Mouse (Mus musculus) CH12.LX (cell line): Measurements from ENCODE around the gene Scamp1. TPM values are rescaled to one million over a fixed set of nuclear protein-coding genes. Genes with fewer than 3 reads are reported as not detected.

ENCODE experiments used
- DNase-seq: peaks from one replicate; pipeline ENCODE4 v3.0.0-alpha.2; 2013; ENCODE audit errors: extremely low read depth
- H3K27ac ChIP-seq: 2 replicates; pipeline ENCODE4 v1.5.1; 2012; ENCODE audit warnings: low read depth, mild to moderate bottlenecking, control low read depth, moderate library complexity; ENCODE audit not compliant: insufficient read depth
- H3K27me3 ChIP-seq: replicated peaks from 2 replicates; pipeline ENCODE3; 2012; ENCODE audit warnings: inconsistent platforms
- H3K36me3 ChIP-seq, 2 experiments: replicated peaks in 1 of 2; 2 replicates each; pipeline versions ENCODE3 to v1.6.1; 2012; ENCODE audit warnings: inconsistent platforms in 1 of 2, low read length in 1 of 2, mild to moderate bottlenecking in 1 of 2, mixed read lengths in 1 of 2, moderate library complexity in 1 of 2; ENCODE audit not compliant: control insufficient read depth in 1 of 2, insufficient read depth in 1 of 2
- H3K4me1 ChIP-seq, 2 experiments: 2 replicates each; pipeline ENCODE4 v1.6.1; 2012; ENCODE audit warnings: inconsistent platforms in 1 of 2, moderate library complexity in 1 of 2; ENCODE audit not compliant: insufficient read depth in 2 of 2, control insufficient read depth in 1 of 2
- H3K4me2 ChIP-seq: 2 replicates; pipeline ENCODE4 v1.6.1; 2012; ENCODE audit warnings: low read depth, mild to moderate bottlenecking, control low read depth; ENCODE audit not compliant: poor library complexity, insufficient read depth, severe bottlenecking
- H3K4me3 ChIP-seq, 3 experiments: fragments of 150-350 bp in 1 of 3; sonication (generic) in 1 of 3; replicated peaks in 1 of 3; 2 replicates each; pipeline versions ENCODE3 to v1.5.1; 2011 to 2012; ENCODE audit warnings: low read depth in 2 of 3, low read length in 2 of 3, mild to moderate bottlenecking in 2 of 3, moderate library complexity in 2 of 3, control low read depth in 1 of 3, improper control_type of control experiment in 1 of 3, inconsistent platforms in 1 of 3, mixed read lengths in 1 of 3; ENCODE audit not compliant: poor library complexity in 1 of 3
- H3K79me2 ChIP-seq: replicated peaks from 2 replicates; pipeline ENCODE4 v1.6.1; 2012; ENCODE audit warnings: mild to moderate bottlenecking, moderate library complexity; ENCODE audit not compliant: control insufficient read depth, poor library complexity, insufficient read depth, severe bottlenecking; ENCODE audit errors: extremely low read depth
- H3K9ac ChIP-seq: 2 replicates; pipeline ENCODE4 v1.6.1; 2012; ENCODE audit warnings: low read depth, mild to moderate bottlenecking, control low read depth, moderate library complexity; ENCODE audit not compliant: insufficient read depth
- H3K9me3 ChIP-seq: replicated peaks from 2 replicates; pipeline ENCODE3; 2012; ENCODE audit warnings: low read length, inconsistent platforms, mixed read lengths
- BHLHE40 ChIP-seq: IDR thresholded peaks from 2 replicates; pipeline ENCODE4 v1.6.1; 2011; ENCODE audit warnings: mild to moderate bottlenecking, low read depth, low read length, improper control_type of control experiment
- CHD2 ChIP-seq: IDR thresholded peaks from 2 replicates; pipeline ENCODE4 v1.6.1; 2011; ENCODE audit warnings: low read length, improper control_type of control experiment
- CTCF ChIP-seq, 2 experiments: IDR thresholded peaks in 1 of 2; conservative IDR thresholded peaks in 1 of 2; 2 replicates each; pipeline ENCODE4 v1.5.1; 2011 to 2012; ENCODE audit warnings: low read depth in 2 of 2, low read length in 2 of 2, improper control_type of control experiment in 1 of 2, inconsistent platforms in 1 of 2, mild to moderate bottlenecking in 1 of 2, moderate library complexity in 1 of 2
- JUN ChIP-seq: IDR thresholded peaks from 2 replicates; pipeline ENCODE4 v1.6.1; 2011; ENCODE audit warnings: low read depth, mild to moderate bottlenecking, low read length, improper control_type of control experiment, moderate library complexity; ENCODE audit not compliant: insufficient read depth
- MAX ChIP-seq: IDR thresholded peaks from 2 replicates; pipeline ENCODE4 v1.6.1; 2011; ENCODE audit warnings: low read length, improper control_type of control experiment
- MAZ ChIP-seq: IDR thresholded peaks from 2 replicates; pipeline ENCODE4 v1.6.1; 2012; ENCODE audit warnings: low read depth, mild to moderate bottlenecking, inconsistent platforms, low read length, improper control_type of control experiment, moderate library complexity
- PAX5 ChIP-seq: IDR thresholded peaks from 2 replicates; pipeline ENCODE4 v1.6.1; 2012; ENCODE audit warnings: low read length, inconsistent platforms, mixed read lengths
- POLR2AphosphoS2 ChIP-seq: IDR thresholded peaks from 2 replicates; pipeline ENCODE4 v1.6.1; 2011; ENCODE audit warnings: low read depth, low read length, improper control_type of control experiment
- RAD21 ChIP-seq: IDR thresholded peaks from 2 replicates; pipeline ENCODE4 v1.6.1; 2011; ENCODE audit warnings: low read depth, mild to moderate bottlenecking, low read length, improper control_type of control experiment, moderate library complexity
- RCOR1 ChIP-seq: conservative IDR thresholded peaks from 2 replicates; pipeline ENCODE4 v1.6.1; 2012; ENCODE audit warnings: low read depth, mild to moderate bottlenecking, inconsistent platforms, low read length, improper control_type of control experiment
- USF1 ChIP-seq: IDR thresholded peaks from 2 replicates; pipeline ENCODE4 v1.6.1; 2014; ENCODE audit warnings: low read depth, mild to moderate bottlenecking, inconsistent platforms, low read length, improper control_type of control experiment
- USF2 ChIP-seq: conservative IDR thresholded peaks from 2 replicates; pipeline ENCODE4 v1.6.1; 2011; ENCODE audit warnings: low read depth, low read length, improper control_type of control experiment
- ZKSCAN1 ChIP-seq: IDR thresholded peaks from 2 replicates; pipeline ENCODE4 v1.6.1; 2012; ENCODE audit warnings: low read depth, inconsistent platforms, low read length, improper control_type of control experiment, borderline replicate concordance
- ZNF384 ChIP-seq: IDR thresholded peaks from 2 replicates; pipeline ENCODE4 v1.6.1; 2012; ENCODE audit warnings: low read depth, low read length, improper control_type of control experiment, inconsistent platforms
- dilution Hi-C: fragments of 300-500 bp; cut with MboI; formaldehyde crosslinking; loops from 2 replicates; pipeline ENCODE4 v1.14.3; 2020; ENCODE audit warnings: low sequenced_read_pairs; ENCODE audit not compliant: extremely low pct_unique_long_range_greater_than_20kb, extremely low pct_ligation_motif_present
- in situ Hi-C: fragments of 300-500 bp; cut with MboI; formaldehyde crosslinking; loops from 3 replicates; pipeline ENCODE4 v1.14.3; 2019; ENCODE audit warnings: low sequenced_read_pairs, low pct_ligation_motif_present, low pct_unique_long_range_greater_than_20kb, mixed read lengths
- polyA plus RNA-seq: library from polyadenylated mRNA; unstranded; fragments of >175 nt; gene quantifications from 2 replicates; pipeline ENCODE4 v1.2.1, GENCODE M21; 2012; ENCODE audit warnings: low read depth; ENCODE audit not compliant: insufficient read length
- total RNA-seq, 2 experiments: library from RNA; depleted of rRNA; stranded (reverse); fragments of 300-350 nt in 1 of 2; fragments of >200 nt in 1 of 2; gene quantifications; 2 replicates each; pipeline ENCODE4 v1.2.3; 2012 to 2014

The Scamp1 gene
- total and polyA plus RNA-seq, 3 experiments = not detected

DNA sequence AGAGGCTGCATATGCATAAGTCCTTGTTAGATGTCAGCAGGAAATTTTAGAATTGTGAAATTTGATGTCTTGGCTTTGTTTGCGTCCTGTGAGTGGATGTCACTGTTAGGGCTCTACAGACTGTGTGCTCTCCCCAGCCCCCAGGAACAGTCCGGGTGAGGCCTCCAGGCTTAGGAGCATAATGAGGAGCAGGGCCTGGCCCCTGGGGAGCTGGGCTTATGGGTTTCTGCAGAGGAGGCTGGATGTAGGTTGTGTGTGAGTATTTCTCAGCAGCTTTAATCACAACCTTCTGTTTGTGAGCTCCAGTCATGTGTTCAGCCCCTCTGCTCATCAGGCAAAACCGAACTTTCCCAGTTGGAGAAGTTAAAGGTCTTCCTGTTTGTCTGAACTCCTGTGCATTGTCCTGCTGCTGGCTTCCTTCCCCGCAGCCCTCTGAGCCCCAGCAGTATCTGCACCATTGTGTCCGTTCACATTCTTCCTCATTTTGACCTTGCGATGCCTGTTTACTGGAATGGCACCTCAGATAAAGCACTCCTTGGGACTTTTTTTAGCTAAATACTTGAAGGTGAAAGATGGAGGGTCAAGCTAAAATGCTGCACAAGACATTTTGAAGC lies 126.7 kb downstream of the Scamp1 start:
- Histone ChIP-seq H3K79me2 (no peaks in the 10 kb centered on the region), H3K27ac (no peak overlapping the region), H3K4me2 (no peak overlapping the region), H3K36me3 (no peaks in the 10 kb centered on the region), H3K9me3 (no peaks in the 10 kb centered on the region), H3K27me3 (no peaks in the 10 kb centered on the region), H3K4me1 (peaks cover 0 to 7% of the 10 kb centered on the region in 2 experiments; a peak in 1 of 4 replicates), H3K9ac (no peak overlapping the region), H3K4me3 (no peak overlapping the region)
- no peak for DNase-seq
- TF ChIP-seq POLR2AphosphoS2 = no peak
- TF ChIP-seq MAX = no peak
- no peak for TF ChIP-seq ZNF384
- TF ChIP-seq USF1 = no peak
- no peak for TF ChIP-seq RAD21
- TF ChIP-seq JUN = no peak
- TF ChIP-seq USF2 = no peak
- TF ChIP-seq BHLHE40 = no peak
- TF ChIP-seq PAX5 = no peak
- TF ChIP-seq RCOR1 = no peak
- dilution Hi-C loops = no loop called here
- in situ Hi-C loops = no loop called here

DNA sequence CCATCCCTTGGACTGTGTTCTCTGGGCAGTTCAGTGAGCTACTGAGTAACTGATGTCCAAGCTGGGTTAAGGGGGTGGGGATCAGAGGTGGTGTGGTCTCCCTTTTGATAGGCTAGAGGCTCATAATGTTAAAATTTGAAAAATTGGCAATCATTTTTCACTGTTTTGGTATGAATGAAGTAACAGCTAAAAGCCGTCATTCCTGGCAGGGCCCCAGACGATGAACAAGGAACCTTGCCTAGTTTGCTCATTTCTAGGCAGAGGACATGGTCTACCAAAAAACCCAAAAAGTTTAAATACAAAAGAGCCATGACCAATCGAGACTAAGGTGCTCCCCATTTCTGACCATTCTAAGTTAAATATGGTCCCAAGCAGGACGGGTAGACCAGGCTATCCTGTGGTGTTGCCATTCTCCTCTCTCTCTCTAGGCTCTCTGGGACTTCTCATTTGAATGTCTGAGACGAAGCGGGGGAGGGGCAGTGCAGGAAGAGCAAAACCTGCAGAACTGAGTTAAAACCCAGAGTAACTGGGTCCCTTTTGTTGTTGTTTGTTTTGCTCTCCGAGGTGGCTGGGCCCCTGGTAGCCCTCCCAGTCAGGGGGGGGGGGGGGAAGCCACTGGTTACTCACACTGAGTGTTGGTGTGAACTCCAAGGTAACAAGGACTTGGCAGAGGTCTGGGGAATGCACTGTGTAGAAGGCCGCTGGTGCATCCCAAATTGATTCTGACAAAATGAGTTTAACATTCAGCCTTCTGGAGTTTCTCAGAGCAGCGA lies 129.8 kb downstream of the Scamp1 start:
- peaks cover 0 to 7% of the 10 kb centered on the region in 2 experiments; a peak in 1 of 4 replicates for H3K4me1 ChIP-seq
- H3K4me2 ChIP-seq = no peak overlapping the region
- H3K79me2 ChIP-seq = no peaks in the 10 kb centered on the region
- H3K27ac ChIP-seq = no peak overlapping the region
- H3K4me3 ChIP-seq = no peak overlapping the region
- dilution Hi-C loops = no loop called here
- no peak for TF ChIP-seq CTCF (conservative IDR thresholded peaks at IDR 0.05 in 1 of 2, IDR thresholded peaks at IDR 0.05 in 1 of 2; ENCODE audit: low read depth in 2 of 2, low read length in 2 of 2)
- TF ChIP-seq MAZ = no peak
- peak; percentile 35; the same call in 1 of the 2 replicates for TF ChIP-seq CHD2
- no peak for TF ChIP-seq ZKSCAN1
- H3K36me3 ChIP-seq = no peaks in the 10 kb centered on the region
- in situ Hi-C loops = no loop called here
- H3K9ac ChIP-seq = no peak overlapping the region
- no peaks in the 10 kb centered on the region for H3K9me3 ChIP-seq
- H3K27me3 ChIP-seq = no peaks in the 10 kb centered on the region
- DNase-seq = no peak
